Mouse (Mus musculus): Measurements from ENCODE around the gene Ankrd35.
"Not testable (repeated sequence)": the region's sequence is repeated elsewhere in the genome, so short reads cannot be mapped to it uniquely, and the experiment has no call there.

Gene Ankrd35

DNA sequence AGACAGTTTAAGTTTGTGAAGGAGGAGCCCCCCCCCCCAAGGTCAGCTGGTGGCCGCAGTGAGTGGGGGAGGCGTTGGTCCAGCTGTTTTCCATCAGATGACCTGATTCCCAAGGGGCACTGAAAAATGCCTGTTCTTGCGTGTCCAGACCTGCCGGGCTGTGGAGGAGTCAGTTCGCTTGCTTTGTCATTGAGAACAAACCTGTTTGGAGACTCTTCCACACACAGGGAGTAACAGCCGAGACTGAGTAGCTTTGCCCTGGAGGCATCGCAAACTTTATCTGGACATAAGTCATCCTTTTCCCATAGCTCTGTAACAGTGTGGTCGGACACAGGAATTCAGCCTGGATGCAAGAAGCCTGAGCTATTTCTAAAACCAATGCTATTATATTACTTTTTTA lies 4.5 kb downstream of the Ankrd35 start:
- no peak for DNase-seq

DNA sequence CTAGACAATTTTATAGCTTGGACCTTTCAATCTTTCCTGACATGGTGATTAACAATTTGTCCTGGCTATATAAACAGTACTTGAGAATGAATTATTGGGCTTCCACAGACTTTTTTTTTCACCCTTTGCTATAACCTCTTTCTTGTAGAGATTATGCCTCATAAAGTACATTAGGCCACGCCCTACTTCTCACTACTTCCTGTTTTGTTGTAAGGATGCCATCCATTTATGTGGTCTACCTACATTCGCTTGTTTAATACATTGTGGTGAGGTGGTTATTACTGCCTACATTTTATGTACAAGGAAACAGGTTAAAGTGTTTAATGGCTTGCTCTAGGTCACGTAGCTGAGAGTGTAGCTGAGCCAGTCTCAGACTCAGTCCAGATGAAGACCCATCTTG lies 5.2 kb downstream of the Ankrd35 start:
- DNase-seq = no peak

DNA sequence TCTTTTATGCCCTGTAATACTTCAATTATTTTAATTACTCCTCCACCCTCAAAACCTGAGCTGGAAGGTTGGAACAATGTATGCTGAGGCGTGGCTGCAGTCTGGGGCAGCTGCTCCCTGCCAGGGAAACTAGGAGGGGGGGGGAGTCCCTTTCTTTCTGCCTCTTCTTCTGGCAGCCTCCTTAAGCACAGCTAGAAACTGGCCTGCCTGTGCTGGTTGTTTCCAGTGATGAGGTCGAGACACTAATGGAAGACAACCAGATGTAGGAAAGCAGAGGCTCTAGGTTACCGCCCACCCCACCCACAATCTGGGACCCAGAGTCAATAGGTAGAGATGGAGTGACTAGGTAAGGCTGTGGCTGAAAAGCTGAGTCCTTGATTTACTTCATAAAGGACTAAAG lies 5.8 kb downstream of the Ankrd35 start:
- no peak for DNase-seq

DNA sequence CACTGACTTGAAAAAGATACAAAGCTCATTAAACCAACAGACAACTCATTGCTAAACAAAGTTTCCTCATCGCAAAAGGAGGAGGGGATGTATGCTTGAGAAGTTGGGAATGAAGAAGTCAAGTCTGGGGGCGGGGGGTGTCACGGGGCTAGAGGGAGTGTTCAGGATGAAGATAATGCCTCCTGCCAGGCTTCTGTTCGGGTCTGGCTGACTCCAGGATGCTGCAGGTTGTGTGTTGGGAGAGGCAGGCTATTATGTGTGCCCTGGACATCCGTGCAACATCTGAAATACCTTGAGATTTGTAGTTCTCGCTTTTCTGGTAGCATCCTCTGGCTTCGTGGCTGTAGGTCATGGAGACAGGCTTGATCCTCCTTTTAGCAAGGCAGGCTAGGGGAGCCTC lies 8.5 kb downstream of the Ankrd35 start:
- DNase-seq = no peak

DNA sequence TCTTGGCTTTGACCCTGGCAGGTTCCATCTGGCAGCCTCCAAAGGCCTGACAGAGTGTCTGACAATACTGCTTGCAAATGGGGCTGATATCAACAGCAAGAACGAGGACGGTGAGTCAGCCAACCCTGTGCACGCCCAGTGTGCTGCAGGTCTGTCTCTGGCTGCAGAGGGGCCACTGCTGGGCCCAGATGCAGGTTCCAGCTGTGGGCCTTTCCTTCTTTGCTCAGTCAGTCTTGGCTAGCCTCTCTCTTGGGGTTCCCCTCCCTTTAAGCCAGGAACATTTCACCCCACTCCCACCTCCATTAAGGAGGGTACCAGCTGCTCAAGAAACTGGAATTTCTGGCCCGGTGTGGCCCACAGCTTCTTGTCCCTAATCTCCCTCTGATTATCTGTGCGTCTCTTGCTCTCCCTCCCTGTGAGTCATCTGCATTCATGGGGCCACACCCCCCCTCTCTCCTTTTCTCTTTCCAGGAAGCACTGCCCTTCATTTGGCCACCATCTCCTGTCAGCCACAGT lies 9.3 kb downstream of the Ankrd35 start:
- no peak for DNase-seq

DNA sequence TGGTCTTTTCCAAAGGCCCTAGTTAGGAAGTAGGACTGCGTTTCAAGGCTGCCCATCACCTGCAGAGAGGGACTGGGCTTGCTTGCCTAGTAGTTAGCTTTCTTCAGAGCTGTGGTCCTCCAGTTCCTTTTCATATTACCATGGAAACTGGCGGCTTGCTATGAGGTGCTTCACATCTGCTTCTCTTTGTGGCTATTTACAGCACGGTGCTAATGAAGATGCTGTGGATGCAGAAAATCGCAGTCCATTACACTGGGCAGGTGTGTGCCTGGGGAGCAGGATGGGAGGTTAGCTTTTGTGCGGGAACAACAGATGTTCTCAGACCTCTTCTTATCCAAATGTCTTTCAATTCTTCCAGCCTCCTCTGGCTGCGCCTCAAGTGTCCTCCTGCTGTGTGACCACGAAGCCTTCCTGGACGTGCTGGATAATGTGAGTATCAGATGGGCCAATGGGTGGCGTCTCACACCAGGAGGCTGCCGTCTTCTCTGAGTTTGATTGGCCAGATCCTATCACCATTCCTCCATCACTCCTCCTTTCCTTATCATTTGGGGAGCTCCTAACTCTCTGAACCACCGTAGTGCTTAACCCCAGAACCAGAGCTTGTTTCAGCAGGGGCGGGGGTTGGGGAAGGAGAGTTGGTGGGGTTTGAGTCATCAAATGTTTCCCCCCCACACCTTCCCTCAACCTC lies 10.5 kb downstream of the Ankrd35 start:
- DNase-seq = no peak

DNA sequence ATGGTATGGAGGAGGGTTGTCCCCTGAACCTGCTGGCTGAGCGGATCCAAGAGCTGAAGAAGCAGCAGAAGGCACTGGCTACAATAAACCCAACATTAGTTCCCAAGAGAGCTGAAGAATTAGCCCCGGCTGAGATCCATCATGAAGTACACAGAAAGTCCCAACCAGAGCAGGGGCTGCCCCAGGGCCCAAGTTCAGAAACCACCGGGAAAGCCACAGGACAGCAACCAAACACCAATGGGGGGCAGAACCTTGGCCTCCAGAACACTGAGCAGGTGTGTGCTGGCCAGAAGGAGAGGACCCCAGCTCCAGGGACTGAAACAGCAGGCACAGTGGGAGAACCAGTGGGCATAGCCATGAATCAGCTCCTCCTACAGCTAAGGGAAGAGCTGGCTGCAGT lies 13.6 kb downstream of the Ankrd35 start:
- DNase-seq = no peak

DNA sequence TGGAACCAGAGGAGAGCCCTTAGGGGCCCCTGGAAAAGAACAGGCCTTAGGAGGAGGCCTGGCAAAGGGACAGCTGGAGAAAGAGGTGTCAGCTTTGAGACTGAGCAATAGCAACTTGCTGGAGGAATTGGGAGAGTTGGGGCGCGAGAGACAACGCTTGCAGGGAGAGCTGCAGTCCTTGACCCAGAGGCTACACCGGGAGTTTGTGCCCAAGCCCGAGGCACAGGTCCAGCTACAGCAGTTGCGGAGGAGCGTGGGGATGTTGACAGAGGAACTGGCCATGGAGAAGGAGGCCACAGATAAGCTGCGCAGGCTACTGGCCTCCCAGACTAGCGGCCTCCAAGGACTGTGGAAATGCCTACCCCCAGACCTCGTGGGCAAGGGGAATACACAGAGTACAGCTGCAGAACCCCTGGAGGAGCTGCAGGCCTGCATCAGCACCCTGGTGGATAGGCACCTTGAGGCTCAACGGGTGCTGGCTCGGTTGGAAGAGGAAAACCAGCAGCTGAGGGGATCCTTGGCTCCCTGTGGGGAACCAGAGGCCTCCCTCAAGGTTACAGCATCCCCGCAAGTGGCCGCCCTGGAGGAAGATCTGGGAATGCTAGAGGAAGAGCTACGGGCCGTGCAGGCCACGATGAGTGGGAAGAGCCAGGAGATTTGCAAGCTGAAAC lies 14.4 kb downstream of the Ankrd35 start:
- DNase-seq = no peak

DNA sequence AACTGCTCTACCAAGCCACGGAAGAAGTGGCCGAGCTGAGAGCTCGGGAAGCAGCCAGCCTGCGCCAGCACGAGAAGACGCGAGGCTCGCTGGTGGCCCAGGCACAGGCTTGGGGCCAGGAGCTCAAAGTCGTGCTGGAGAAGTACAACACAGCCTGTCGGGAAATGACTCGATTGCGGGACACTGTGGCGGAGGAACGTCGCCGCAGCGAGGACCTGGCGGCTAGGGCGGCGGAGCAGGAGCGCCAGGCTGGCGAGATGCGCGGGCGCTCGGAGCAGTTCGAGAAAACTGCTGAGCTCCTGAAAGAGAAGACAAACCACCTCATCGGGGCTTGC lies 14.9 kb downstream of the Ankrd35 start:
- no peak for DNase-seq

DNA sequence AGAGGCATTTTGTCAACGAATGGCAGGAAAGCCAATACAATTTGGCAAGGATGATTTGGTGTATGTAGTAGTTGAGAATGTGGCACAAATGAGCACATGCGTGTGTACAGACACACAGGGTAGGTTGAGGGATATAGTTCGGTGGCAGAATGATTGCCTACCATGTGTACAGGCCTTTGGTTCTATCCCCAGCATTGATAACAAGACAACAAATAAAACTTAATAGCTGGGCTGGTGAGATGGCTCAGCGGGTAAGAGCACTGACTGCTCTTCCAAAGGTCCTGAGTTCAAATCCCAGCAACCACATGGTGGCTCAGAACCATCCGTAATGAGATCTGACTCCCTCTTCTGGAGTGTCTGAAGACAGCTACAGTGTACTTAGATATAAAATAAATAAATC lies 16.1 kb downstream of the Ankrd35 start:
- DNase-seq = not testable (repeated sequence)

DNA sequence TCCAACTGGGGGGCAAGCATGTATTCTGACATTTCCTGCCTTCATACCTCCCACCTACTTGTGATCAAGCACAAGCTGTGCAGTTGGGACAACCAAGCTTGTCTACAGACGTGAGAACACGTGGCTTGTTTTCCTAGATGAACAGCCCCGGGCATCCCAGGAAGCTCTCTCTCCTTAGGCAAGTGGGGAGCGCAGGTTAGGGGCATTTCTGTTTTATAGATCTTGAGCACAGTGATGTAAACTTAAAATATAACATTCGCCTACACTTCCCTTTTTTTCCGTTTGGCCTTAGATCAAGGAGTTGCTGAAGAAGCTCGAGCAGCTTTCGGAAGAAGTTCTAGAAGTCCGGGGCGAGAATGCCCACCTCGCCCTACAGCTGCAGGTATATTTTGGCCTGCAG lies 18.9 kb downstream of the Ankrd35 start:
- DNase-seq = no peak

DNA sequence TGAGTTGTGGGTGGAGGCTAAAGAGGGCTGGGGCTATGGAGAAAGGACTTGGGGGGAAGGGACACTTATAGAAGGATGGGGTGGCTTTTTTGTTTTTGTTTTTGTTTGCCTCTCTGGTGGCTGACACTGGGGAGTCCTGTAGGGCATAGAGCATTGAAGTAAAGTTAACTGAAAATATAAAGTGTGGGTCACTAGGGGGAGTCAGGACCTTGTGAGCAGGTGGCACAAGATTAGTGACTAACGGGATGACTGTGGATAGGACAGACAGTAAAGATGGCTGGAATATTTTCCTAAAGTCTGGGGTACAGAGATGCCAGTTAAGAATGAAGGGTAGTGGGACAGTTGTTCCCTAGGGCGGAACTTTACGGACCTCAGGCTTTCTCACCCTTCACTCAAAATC lies 20.4 kb downstream of the Ankrd35 start:
- no peak for DNase-seq

DNA sequence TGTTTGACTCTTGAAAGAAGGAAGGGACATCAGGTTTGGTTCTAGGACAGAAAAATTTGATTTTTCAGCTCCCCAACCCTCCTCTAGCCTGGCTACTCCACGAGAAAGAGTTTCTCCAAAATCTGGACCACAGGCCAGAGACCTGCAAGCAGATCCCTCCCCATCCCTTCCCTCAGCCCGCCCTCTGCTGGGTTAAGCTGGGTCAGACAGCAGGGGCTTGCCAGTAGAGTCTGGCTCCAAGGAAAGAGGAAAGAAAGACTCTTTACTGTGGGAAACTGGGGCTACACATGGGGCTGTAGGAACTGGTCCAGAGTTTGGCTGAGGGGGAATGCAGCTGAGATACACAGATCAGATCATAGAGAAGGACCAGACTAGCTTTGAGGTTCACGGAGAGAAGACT lies 22.6 kb downstream of the Ankrd35 start:
- no peak for DNase-seq

DNA sequence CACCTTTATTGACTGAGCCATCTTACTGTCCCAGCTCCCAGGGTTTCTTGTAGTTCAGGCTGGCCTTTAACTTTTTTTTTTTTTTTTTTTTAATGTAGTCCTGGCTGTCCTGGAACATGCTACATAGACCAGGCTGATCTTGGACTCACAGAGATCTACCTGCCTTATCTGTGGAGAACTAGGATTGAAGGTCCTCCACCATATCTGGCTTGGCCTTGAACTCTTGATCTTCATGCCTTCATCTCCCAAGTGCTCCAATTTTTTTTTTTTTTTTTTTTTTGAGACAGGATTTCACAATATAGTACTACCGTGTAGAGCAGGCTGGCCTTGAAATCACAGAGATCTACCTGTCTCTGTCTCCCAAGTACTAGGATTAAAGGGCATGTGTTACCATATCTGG lies 23.6 kb downstream of the Ankrd35 start:
- no peak for DNase-seq

DNA sequence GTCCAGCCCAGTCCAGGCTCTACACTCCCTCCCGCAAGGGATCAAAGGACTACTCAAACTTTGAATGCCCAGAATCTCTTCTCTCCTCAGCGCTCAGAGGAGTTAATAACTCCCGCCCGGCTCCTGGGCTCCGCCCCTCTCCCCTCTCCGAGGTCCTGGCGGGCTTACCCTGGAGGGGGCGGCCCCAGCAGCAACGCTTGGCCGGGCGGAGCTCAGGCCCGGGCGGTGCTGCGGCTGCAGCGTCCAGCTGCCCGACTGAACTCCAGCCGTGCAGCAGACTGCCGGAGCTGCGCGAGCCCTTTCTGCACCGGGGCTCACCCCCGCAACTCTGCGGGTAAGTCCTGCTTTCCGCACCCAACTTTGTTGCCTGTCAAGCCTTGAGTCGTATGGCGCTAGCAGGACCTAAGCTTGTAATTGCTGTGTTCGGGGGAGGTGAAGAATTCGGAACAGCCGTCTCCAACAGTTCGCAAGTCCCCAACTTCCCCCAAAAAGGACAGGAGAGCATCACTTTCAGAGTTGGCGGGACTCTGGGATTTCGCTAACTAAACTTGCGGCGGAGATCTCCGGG lies 26.4 kb downstream of the Ankrd35 start, which contains the start of gene Pias3:
Pias3 (plus strand) TSS at position 187 of the 568 bp plus-strand sequence.
- peak; percentile 65 for DNase-seq

DNA sequence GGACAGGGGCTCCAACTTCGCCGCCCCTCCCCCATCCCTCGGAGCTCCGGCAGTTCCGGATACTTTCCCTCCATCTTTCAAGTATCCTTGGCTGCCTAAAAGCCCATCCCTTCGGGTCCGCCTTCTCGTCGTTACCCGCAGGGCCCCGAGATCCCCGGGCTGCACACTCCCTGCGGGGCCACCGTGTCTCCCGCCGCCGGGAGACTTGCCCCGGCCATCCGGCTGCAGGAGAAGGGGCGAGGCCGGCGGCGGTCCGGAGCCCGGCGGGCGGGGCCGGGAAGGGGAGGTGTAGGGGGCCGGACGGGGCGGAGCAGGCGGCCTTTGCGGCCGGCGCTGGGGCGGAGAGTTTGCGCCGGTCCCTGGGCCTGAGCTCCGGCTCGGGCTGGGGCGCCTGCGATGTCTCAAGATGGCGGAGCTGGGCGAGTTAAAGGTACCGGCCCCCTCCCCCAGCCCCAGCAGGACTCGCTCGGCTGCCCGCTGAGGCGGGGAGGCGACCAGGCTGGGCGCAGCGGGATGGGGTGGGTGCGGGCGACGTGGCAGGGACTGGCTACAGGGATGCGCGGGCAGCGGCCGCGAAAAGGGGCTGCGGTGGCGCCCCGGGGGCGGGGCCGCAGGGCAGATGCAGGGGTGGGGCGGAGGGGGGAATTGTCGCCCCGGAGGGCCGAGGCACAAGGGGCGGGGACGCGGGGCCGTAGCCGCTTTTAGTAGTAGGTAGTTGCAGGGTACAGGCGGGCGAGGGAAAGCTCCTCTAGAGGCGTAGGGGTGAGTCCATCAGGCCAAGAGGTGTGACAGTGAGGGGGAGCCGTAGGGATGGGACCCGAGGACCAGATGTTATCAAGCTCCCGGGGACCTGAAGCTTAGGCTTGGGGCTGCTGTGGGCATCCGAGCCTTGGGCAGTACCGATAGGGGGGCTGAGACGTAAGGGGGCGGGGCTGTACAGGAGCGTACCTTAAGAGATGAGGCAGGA lies 27.1 kb downstream of the Ankrd35 start:
- DNase-seq = peak; percentile 70

DNA sequence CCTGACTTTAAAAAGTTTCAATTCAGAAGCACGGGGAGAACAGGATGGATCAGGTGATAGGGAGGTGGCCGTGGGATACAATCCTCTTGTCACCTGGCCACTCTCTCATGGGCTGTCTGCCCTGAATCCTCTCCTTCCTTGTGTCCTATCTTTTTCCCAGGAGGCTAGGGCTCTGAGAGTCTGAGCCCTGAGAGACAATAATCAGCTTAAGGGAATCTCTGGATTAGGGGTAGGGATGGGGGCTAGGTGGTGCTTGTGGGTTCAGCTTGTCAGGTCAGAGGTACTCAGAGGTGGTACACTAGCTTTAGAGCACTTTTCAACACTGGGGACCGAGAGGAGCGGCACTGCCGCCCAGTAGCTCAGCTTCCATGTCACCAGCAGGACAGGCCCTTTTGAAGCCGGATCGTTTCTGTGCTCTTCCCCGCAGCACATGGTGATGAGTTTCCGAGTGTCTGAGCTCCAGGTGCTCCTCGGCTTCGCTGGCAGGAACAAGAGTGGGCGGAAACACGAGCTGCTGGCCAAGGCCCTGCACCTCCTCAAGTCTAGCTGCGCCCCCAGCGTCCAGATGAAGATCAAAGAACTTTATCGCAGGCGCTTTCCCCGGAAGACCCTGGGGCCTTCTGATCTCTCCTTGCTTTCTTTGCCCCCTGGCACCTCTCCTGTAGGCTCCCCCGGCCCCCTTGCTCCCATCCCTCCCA lies 29.2 kb downstream of the Ankrd35 start:
- DNase-seq = no peak

DNA sequence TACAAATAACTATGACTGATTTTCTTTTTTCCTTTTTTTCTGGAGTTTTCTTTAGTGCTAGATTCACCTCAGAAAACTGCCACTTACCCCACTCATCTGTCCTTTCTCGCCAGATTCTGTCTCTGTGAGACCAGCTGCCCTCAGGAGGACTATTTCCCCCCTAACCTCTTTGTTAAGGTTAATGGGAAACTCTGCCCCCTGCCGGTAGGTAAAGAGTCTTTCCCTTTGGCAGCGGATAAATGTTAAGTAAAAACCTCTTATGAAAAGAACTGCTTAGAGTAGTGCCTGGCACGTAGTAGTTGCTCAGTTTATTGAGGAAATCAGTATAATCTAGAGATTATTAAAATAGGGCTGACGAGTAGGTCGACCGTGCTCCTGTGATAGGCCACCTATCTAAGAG lies 30.4 kb downstream of the Ankrd35 start:
- DNase-seq = peak; percentile 36

DNA sequence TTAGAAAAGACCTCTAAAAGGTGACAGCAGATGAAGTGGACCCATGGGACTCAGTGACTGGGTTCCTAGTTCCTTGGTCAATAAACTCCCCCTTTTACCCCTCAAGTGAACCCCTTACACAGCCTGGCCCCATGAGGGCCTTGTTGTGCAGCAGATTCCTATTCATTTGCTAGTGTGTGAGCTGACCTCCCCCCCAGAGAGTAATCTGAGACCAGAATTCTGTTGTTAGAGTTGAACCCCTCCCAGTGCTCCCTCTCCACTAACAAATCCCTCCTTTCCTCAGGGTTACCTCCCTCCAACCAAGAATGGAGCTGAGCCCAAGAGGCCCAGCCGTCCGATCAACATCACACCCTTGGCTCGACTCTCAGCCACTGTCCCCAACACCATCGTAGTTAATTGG lies 31.1 kb downstream of the Ankrd35 start:
- DNase-seq = no peak

DNA sequence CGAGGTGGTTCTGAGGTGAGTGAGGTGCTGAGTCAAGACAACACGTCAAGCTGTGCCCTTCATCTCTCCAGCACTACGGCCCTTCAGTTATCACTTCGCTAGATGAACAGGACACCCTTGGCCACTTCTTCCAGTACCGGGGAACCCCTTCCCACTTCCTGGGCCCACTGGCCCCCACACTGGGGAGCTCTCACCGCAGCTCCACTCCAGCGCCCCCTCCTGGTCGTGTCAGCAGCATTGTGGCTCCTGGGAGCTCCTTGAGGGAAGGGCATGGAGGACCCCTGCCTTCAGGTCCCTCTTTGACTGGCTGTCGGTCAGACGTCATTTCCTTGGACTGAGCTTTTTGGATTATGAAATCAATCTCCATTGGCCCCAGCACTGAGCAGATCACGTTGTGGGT lies 34.8 kb downstream of the Ankrd35 start:
- DNase-seq = peak; percentile 45

DNA sequence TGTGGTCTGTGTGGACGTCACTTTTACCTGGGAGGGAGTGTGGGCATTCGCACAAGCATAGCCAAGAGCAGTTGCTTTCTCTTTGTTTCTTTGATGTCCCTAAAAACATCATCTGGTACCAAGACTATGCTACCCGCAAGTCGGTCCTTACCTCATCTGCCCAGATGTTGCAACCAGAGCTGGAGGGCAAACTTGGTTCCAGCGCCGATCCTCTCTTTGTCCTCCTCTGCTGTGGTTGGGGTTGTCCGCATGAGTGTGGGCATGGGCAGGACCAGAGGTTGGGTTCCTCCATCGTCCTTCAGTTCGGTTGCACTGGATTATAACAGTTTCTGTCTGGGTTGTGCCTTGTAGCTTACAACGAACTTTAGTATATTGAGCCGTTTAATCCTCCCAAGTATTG lies 36.3 kb downstream of the Ankrd35 start:
- no peak for DNase-seq

DNA sequence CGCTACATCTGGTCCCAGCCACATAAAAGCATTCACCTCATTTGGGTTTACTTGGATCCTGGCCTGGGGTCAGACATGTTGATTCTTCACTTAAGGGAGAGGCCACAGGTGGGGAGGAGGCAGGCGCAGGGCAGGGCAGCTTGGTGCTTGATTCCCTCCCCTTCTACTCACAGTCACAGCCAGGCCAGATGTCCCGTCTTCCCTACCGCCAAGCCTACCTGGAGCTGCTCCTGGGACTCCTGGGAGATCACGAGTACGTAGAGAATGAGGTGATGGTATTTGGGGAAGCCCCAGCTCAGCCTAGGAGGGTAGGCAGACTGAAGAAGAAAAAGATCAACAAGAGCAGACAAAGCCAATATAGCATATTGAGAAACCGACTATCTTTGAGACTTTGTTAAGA lies 37.1 kb downstream of the Ankrd35 start:
- no peak for DNase-seq
